Mouse (Mus musculus) midbrain, embryonic 14.5 days (tissue): ENCODE measurements around the gene Car8. TPM values are rescaled to one million over a fixed set of nuclear protein-coding genes. Genes with fewer than 3 reads are reported as not detected.
A peak's percentile ranks its signal among the peaks of the same experiment; 100 is the strongest.

ENCODE experiments used
- ATAC-seq: fragments of 200-750 bp; cut with Nextera tagmentation; 2 replicates; pipeline ENCODE4 v1.8.0; 2017; ENCODE audit warnings: moderate number of reproducible peaks, moderate library complexity; ENCODE audit not compliant: low FRiP score, low TSS enrichment
- DNase-seq: peaks from one replicate; pipeline ENCODE4 v3.0.0-alpha.2; 2015
- H3K27ac ChIP-seq: fragments of 300-500 bp; sonication (generic); replicated peaks from 2 replicates; pipeline ENCODE4 v1.5.1; 2014; ENCODE audit warnings: mild to moderate bottlenecking, low read depth, low read length, moderate library complexity
- H3K27me3 ChIP-seq: fragments of 300-500 bp; sonication (generic); 2 replicates; pipeline ENCODE4 v1.6.1; 2014; ENCODE audit warnings: low read length, control low read depth, mixed read lengths; ENCODE audit not compliant: control insufficient read depth, insufficient read depth
- H3K36me3 ChIP-seq: fragments of 300-500 bp; sonication (generic); 2 replicates; pipeline ENCODE4 v1.6.1; 2014; ENCODE audit warnings: low read length, control low read depth; ENCODE audit not compliant: control insufficient read depth, insufficient read depth
- H3K4me1 ChIP-seq: fragments of 300-500 bp; sonication (generic); 2 replicates; pipeline ENCODE4 v1.6.1; 2014; ENCODE audit warnings: mild to moderate bottlenecking, antibody characterized with exemption, low read length, control low read depth; ENCODE audit not compliant: control insufficient read depth, insufficient read depth
- H3K4me2 ChIP-seq: fragments of 300-500 bp; sonication (generic); 2 replicates; pipeline ENCODE4 v1.6.1; 2014; ENCODE audit warnings: mild to moderate bottlenecking, low read length, moderate library complexity
- H3K4me3 ChIP-seq: fragments of 300-500 bp; sonication (generic); replicated peaks from 2 replicates; pipeline ENCODE4 v1.5.1; 2014; ENCODE audit warnings: low read depth, low read length
- H3K9ac ChIP-seq: fragments of 300-500 bp; sonication (generic); replicated peaks from 2 replicates; pipeline ENCODE4 v1.6.1; 2014; ENCODE audit warnings: mild to moderate bottlenecking, low read length, moderate library complexity
- H3K9me3 ChIP-seq: fragments of 300-500 bp; sonication (generic); 2 replicates; pipeline ENCODE4 v1.6.1; 2016; ENCODE audit warnings: low read length, control low read depth, mixed read lengths; ENCODE audit not compliant: control insufficient read depth
- WGBS: fragments of 180-500 bp; shearing (Covaris S2); extraction: QIAGEN DNeasy Blood & Tissue Kit; methylation state at CpG from one replicate; pipeline ENCODE4 v1.1.7; 2014; 5-methylcytosine and 5-hydroxymethylcytosine counted together
- polyA plus RNA-seq: library from polyadenylated mRNA; unstranded; fragments of >200 nt; fragmentation: Nextera tagmentation; extraction: Ambion mirVana; gene quantifications from 2 replicates; pipeline ENCODE4 v1.2.1, GENCODE M21; 2014

Car8 gene
- polyA plus RNA-seq, 1 experiment from 2014 or later = 8.6 TPM

- H3K9ac ChIP-seq = no peak overlapping the region
- DNase-seq (no peak), ATAC-seq (no peak)
- no peaks in the 10 kb centered on the region for H3K27me3 ChIP-seq
- H3K9me3 ChIP-seq = no peaks in the 10 kb centered on the region
- no peaks in the 10 kb centered on the region for H3K4me1 ChIP-seq
- H3K27ac ChIP-seq = no peak overlapping the region
- no peaks in the 10 kb centered on the region for H3K36me3 ChIP-seq
- H3K4me3 ChIP-seq = no peak overlapping the region
- no peak overlapping the region for H3K4me2 ChIP-seq
- 72% methylated on average over 12 of the region's 12 CpGs for WGBS
These were observed 6.3 kb downstream of the Car8 start for GRCm38 (mm10) chr4:8232393-8233111.

GRCm38 (mm10) chr4:8231291-8231871 is 7.5 kb downstream of the Car8 start:
- H3K27ac ChIP-seq = no peak overlapping the region
- H3K9ac ChIP-seq = no peak overlapping the region
- no peak overlapping the region for H3K4me2 ChIP-seq
- ATAC-seq = no peak
- DNase-seq = no peak
- no peaks in the 10 kb centered on the region for H3K27me3 ChIP-seq
- WGBS = 88% methylated on average over 5 of the region's 5 CpGs
- no peak overlapping the region for H3K4me3 ChIP-seq
- no peaks in the 10 kb centered on the region for H3K4me1 ChIP-seq
- no peaks in the 10 kb centered on the region for H3K9me3 ChIP-seq
- no peaks in the 10 kb centered on the region for H3K36me3 ChIP-seq

GRCm38 (mm10) chr4:8229661-8230298 is 9.1 kb downstream of the Car8 start:
- no peaks in the 10 kb centered on the region for H3K4me1 ChIP-seq
- no peaks in the 10 kb centered on the region for H3K36me3 ChIP-seq
- H3K9me3 ChIP-seq = no peaks in the 10 kb centered on the region
- DNase-seq = no peak
- no peak overlapping the region for H3K4me3 ChIP-seq
- no peak overlapping the region for H3K27ac ChIP-seq
- WGBS = 35% methylated on average over 3 of the region's 3 CpGs
- no peak for ATAC-seq
- H3K27me3 ChIP-seq = no peaks in the 10 kb centered on the region
- H3K4me2 ChIP-seq = no peak overlapping the region
- H3K9ac ChIP-seq = no peak overlapping the region

GRCm38 (mm10) chr4:8218941-8219340 is 19.9 kb downstream of the Car8 start:
- no peaks in the 10 kb centered on the region for H3K9me3 ChIP-seq
- no peak overlapping the region for H3K9ac ChIP-seq
- no peaks in the 10 kb centered on the region for H3K27me3 ChIP-seq
- H3K4me2 ChIP-seq = no peak overlapping the region
- no peak overlapping the region for H3K4me3 ChIP-seq
- no peaks in the 10 kb centered on the region for H3K4me1 ChIP-seq
- ATAC-seq (no peak), DNase-seq (no peak)
- WGBS = 91% methylated on average over 8 of the region's 8 CpGs
- no peaks in the 10 kb centered on the region for H3K36me3 ChIP-seq
- H3K27ac ChIP-seq = no peak overlapping the region

- H3K4me1 ChIP-seq = no peaks in the 10 kb centered on the region
- H3K9ac ChIP-seq = no peak overlapping the region
- H3K9me3 ChIP-seq = no peaks in the 10 kb centered on the region
- WGBS = 85% methylated on average over 3 of the region's 3 CpGs
- DNase-seq = no peak
- no peaks in the 10 kb centered on the region for H3K36me3 ChIP-seq
- H3K4me2 ChIP-seq = no peak overlapping the region
- ATAC-seq = no peak
- H3K27me3 ChIP-seq = no peaks in the 10 kb centered on the region
- H3K4me3 ChIP-seq = no peak overlapping the region
- no peak overlapping the region for H3K27ac ChIP-seq
These were observed 20.8 kb downstream of the Car8 start for GRCm38 (mm10) chr4:8218004-8218403.

GRCm38 (mm10) chr4:8217272-8217671 is 21.6 kb downstream of the Car8 start:
- Histone ChIP-seq H3K27me3 (no peaks in the 10 kb centered on the region), H3K9ac (no peak overlapping the region), H3K4me2 (no peak overlapping the region), H3K4me1 (no peaks in the 10 kb centered on the region), H3K27ac (no peak overlapping the region), H3K36me3 (no peaks in the 10 kb centered on the region), H3K4me3 (no peak overlapping the region), H3K9me3 (no peaks in the 10 kb centered on the region)
- 82% methylated on average over 5 of the region's 5 CpGs for WGBS
- ATAC-seq (no peak), DNase-seq (no peak)

GRCm38 (mm10) chr4:8216551-8216950 is 22.3 kb downstream of the Car8 start:
- no peak overlapping the region for H3K27ac ChIP-seq
- no peak overlapping the region for H3K4me3 ChIP-seq
- H3K9ac ChIP-seq = no peak overlapping the region
- no peaks in the 10 kb centered on the region for H3K36me3 ChIP-seq
- peak; percentile 24 for DNase-seq
- WGBS = 33% methylated on average over 6 of the region's 6 CpGs
- no peaks in the 10 kb centered on the region for H3K27me3 ChIP-seq
- no peak overlapping the region for H3K4me2 ChIP-seq
- ATAC-seq = no peak
- H3K4me1 ChIP-seq = no peaks in the 10 kb centered on the region
- H3K9me3 ChIP-seq = no peaks in the 10 kb centered on the region

GRCm38 (mm10) chr4:8213661-8214060 is 25.2 kb downstream of the Car8 start:
- Histone ChIP-seq H3K36me3 (no peaks in the 10 kb centered on the region), H3K4me1 (no peaks in the 10 kb centered on the region), H3K27me3 (no peaks in the 10 kb centered on the region), H3K9ac (no peak overlapping the region), H3K4me3 (no peak overlapping the region), H3K27ac (no peak overlapping the region), H3K9me3 (no peaks in the 10 kb centered on the region), H3K4me2 (no peak overlapping the region)
- DNase-seq (no peak), ATAC-seq (no peak)
- 88% methylated on average over 2 of the region's 2 CpGs for WGBS
